36 mouse cellular contexts compared by ENCODE assay signal in genomic region chr2:104082474-104082873, GRCm38 (mm10). TPM values are rescaled to one million over a fixed set of nuclear protein-coding genes. Genes with fewer than 3 reads are reported as not detected.
DNase-seq lines count a peak whose midpoint lies in the region; ATAC-seq lines count a peak whose summit lies in the region.
"Had no signal": no experiment of that assay in that cellular context is flagged by ENCODE, and none has a peak within 500 bp of the region (broad histone marks: within the 10 kb centered on the region; RNA-seq: fewer than 3 reads in every experiment).

No protein-coding gene starts in this region.

- no peaks in the 10 kb centered on the region for H3K9me3 ChIP-seq in hindbrain, embryonic 16.5 days (ENCODE audit: control insufficient read depth, low read length)
- no peaks in the 10 kb centered on the region for H3K9me3 ChIP-seq in hindbrain, embryonic 11.5 days (ENCODE audit: control insufficient read depth, low read length)
- no peaks in the 10 kb centered on the region for H3K9me3 ChIP-seq in neural tube, embryonic 12.5 days
- no peaks in the 10 kb centered on the region for H3K9me3 ChIP-seq in liver, embryonic 15.5 days (replicated peaks)
- H3K9me3 ChIP-seq: limb, embryonic 13.5 days; neural tube, embryonic 13.5 days had no signal

- peak; percentile 30; the same call in 1 of the 2 replicates for ATAC-seq in hindbrain, embryonic 16.5 days
- no peak for ATAC-seq in hindbrain, embryonic 11.5 days (ENCODE audit: low FRiP score)
- ATAC-seq in neural tube, embryonic 12.5 days (ENCODE audit: low FRiP score, low read depth), result 0 out of 2 replicates have a peak, but pooled peaks have one; percentile 17
- peak; percentile 6; the same call in 1 of the 2 replicates for ATAC-seq in liver, embryonic 15.5 days (ENCODE audit: insufficient read depth)
- no peak for ATAC-seq in megakaryocyte progenitor cell, adult 5-6 weeks (replicated peaks; ENCODE audit: poor library complexity)
- ATAC-seq: forebrain, embryonic 16.5 days; inflammation-experienced regulatory T-cells, adult 6 months; midbrain, embryonic 16.5 days had no signal

- no peaks in the 10 kb centered on the region for H3K36me3 ChIP-seq in hindbrain, embryonic 16.5 days (ENCODE audit: control insufficient read depth, insufficient read depth, low read length)
- no peaks in the 10 kb centered on the region for H3K36me3 ChIP-seq in hindbrain, embryonic 11.5 days (ENCODE audit: control insufficient read depth, insufficient read depth, low read length)
- no peaks in the 10 kb centered on the region for H3K36me3 ChIP-seq in neural tube, embryonic 12.5 days
- 0 out of 2 replicates have a peak, but pooled peaks cover 8% of the 10 kb centered on the region for H3K36me3 ChIP-seq in liver, embryonic 15.5 days (replicated peaks)
- H3K36me3 ChIP-seq: limb, embryonic 13.5 days; neural tube, embryonic 13.5 days had no signal

- no peak overlapping the region for H3K4me2 ChIP-seq in hindbrain, embryonic 16.5 days (ENCODE audit: low read length)
- H3K4me2 ChIP-seq in hindbrain, embryonic 11.5 days (replicated peaks; ENCODE audit: low read depth, low read length), result no peak overlapping the region
- H3K4me2 ChIP-seq in neural tube, embryonic 12.5 days (replicated peaks), result no peak overlapping the region
- no peak overlapping the region for H3K4me2 ChIP-seq in liver, embryonic 15.5 days
- H3K4me2 ChIP-seq: hindbrain, embryonic 14.5 days; limb, embryonic 13.5 days; neural tube, embryonic 13.5 days had no signal

- no peaks in the 10 kb centered on the region for H3K4me1 ChIP-seq in hindbrain, embryonic 16.5 days (ENCODE audit: control insufficient read depth, insufficient read depth, low read depth, low read length)
- no peaks in the 10 kb centered on the region for H3K4me1 ChIP-seq in hindbrain, embryonic 11.5 days (replicated peaks; ENCODE audit: control insufficient read depth, insufficient read depth, low read length)
- H3K4me1 ChIP-seq in neural tube, embryonic 12.5 days, result no peaks in the 10 kb centered on the region
- H3K4me1 ChIP-seq in liver, embryonic 15.5 days (replicated peaks), result peaks cover 44% of the 10 kb centered on the region
- H3K4me1 ChIP-seq: limb, embryonic 13.5 days; neural tube, embryonic 13.5 days had no signal

- no peak overlapping the region for H3K4me3 ChIP-seq in hindbrain, embryonic 16.5 days (ENCODE audit: low read length)
- no peak overlapping the region for H3K4me3 ChIP-seq in hindbrain, embryonic 11.5 days (ENCODE audit: low read depth, low read length)
- no peak overlapping the region for H3K4me3 ChIP-seq in neural tube, embryonic 12.5 days
- H3K4me3 ChIP-seq in liver, embryonic 15.5 days (replicated peaks), result no peak overlapping the region
- H3K4me3 ChIP-seq: limb, embryonic 13.5 days; neural tube, embryonic 13.5 days had no signal

- H3K27ac ChIP-seq in hindbrain, embryonic 16.5 days (ENCODE audit: low read depth, low read length), result no peak overlapping the region
- H3K27ac ChIP-seq in hindbrain, embryonic 11.5 days (ENCODE audit: low read depth, low read length), result no peak overlapping the region
- no peak overlapping the region for H3K27ac ChIP-seq in neural tube, embryonic 12.5 days
- H3K27ac ChIP-seq in liver, embryonic 15.5 days (replicated peaks), result no peak overlapping the region; the same call in 1 of the 2 replicates
- H3K27ac ChIP-seq: hindbrain, embryonic 14.5 days; limb, embryonic 13.5 days; macrophage; neural tube, embryonic 13.5 days had no signal

- no peaks in the 10 kb centered on the region for H3K27me3 ChIP-seq in hindbrain, embryonic 16.5 days (replicated peaks; ENCODE audit: control insufficient read depth, insufficient read depth, low read length)
- H3K27me3 ChIP-seq in hindbrain, embryonic 11.5 days (ENCODE audit: control insufficient read depth, insufficient read depth, low read length), result no peaks in the 10 kb centered on the region
- H3K27me3 ChIP-seq in neural tube, embryonic 12.5 days (replicated peaks), result no peaks in the 10 kb centered on the region
- no peaks in the 10 kb centered on the region for H3K27me3 ChIP-seq in liver, embryonic 15.5 days
- H3K27me3 ChIP-seq: limb, embryonic 13.5 days; neural tube, embryonic 13.5 days had no signal

- no peak overlapping the region for H3K9ac ChIP-seq in hindbrain, embryonic 16.5 days (ENCODE audit: low read depth, low read length)
- H3K9ac ChIP-seq in hindbrain, embryonic 11.5 days (ENCODE audit: low read depth, low read length), result no peak overlapping the region
- H3K9ac ChIP-seq in neural tube, embryonic 12.5 days, result no peak overlapping the region
- H3K9ac ChIP-seq in liver, embryonic 15.5 days, result no peak overlapping the region
- H3K9ac ChIP-seq: hindbrain, embryonic 14.5 days; limb, embryonic 13.5 days; neural tube, embryonic 13.5 days had no signal

- no peak for DNase-seq in hindbrain, embryonic 11.5 days (ENCODE audit: low spot score)
- no peak for DNase-seq in neural tube, embryonic 10.5 days (ENCODE audit: extremely low spot score, low spot score)
- DNase-seq in frontal cortex, postnatal 14 days (ENCODE audit: low spot score in 2 of 2), result no peak
- DNase-seq: adrenal gland, postnatal 25 days; B cell, adult 2 months; cerebellum, adult 18-20 months; cerebellum, postnatal 14 days; heart, postnatal 36 days; kidney, postnatal 14 days; layer of hippocampus, adult 9-11 months; lung, adult 2 months; lung, postnatal 10 days; right cerebral cortex, postnatal 4 days; thymus, postnatal 4 days had no signal

RNA-seq across cellular contexts. Expression of gene Cd59b, which starts 12.8 kb away (rescaled TPM):
- polyA plus RNA-seq in hindbrain, embryonic 16.5 days (2015; fragmentation: Nextera tagmentation; extraction: Ambion mirVana), result 2.6 and 3.0 TPM in 2 replicates
- 4.3 and 4.8 TPM in 2 replicates for polyA plus RNA-seq in hindbrain, embryonic 11.5 days (2014; fragmentation: Nextera tagmentation; extraction: Ambion mirVana)
- 2.6 TPM in 2 replicates for polyA plus RNA-seq in neural tube, embryonic 12.5 days (2016; fragmentation: Nextera tagmentation; extraction: Ambion mirVana)
- 11.0 and 11.4 TPM in 2 replicates for polyA plus RNA-seq in liver, embryonic 15.5 days (2015; fragmentation: Nextera tagmentation; extraction: Ambion mirVana)
- total RNA-seq in megakaryocyte progenitor cell, adult 5-6 weeks (2015), result 1.1 and 2.2 TPM in 2 replicates
- 0.62 and 4.1 TPM in 2 replicates for total RNA-seq in megakaryocyte progenitor cell, adult 5-6 weeks (2017)
- polyA plus RNA-seq: inflammation-experienced regulatory T-cells, adult 6 months; macrophage had no signal

RNA-seq across cellular contexts. Expression of gene Cd59a, which starts 13.1 kb away (rescaled TPM):
- polyA plus RNA-seq in hindbrain, embryonic 16.5 days (2015; fragmentation: Nextera tagmentation; extraction: Ambion mirVana), result 15.3 and 18.4 TPM in 2 replicates
- polyA plus RNA-seq in hindbrain, embryonic 11.5 days (2014; fragmentation: Nextera tagmentation; extraction: Ambion mirVana), result 31.7 and 32.3 TPM in 2 replicates
- polyA plus RNA-seq in neural tube, embryonic 12.5 days (2016; fragmentation: Nextera tagmentation; extraction: Ambion mirVana), result 22.0 and 22.4 TPM in 2 replicates
- 90.3 and 92.5 TPM in 2 replicates for polyA plus RNA-seq in liver, embryonic 15.5 days (2015; fragmentation: Nextera tagmentation; extraction: Ambion mirVana)
- total RNA-seq in megakaryocyte progenitor cell, adult 5-6 weeks (2015), result 4.0 and 7.8 TPM in 2 replicates
- total RNA-seq in megakaryocyte progenitor cell, adult 5-6 weeks (2017), result 1.8 and 4.9 TPM in 2 replicates

RNA-seq across cellular contexts. Expression of gene Gm10799, which starts 14.1 kb away (rescaled TPM):
- not detected in 2 replicates for polyA plus RNA-seq in hindbrain, embryonic 16.5 days (2015; fragmentation: Nextera tagmentation; extraction: Ambion mirVana)
- not detected in 2 replicates for polyA plus RNA-seq in hindbrain, embryonic 11.5 days (2014; fragmentation: Nextera tagmentation; extraction: Ambion mirVana)
- not detected in 2 replicates for polyA plus RNA-seq in neural tube, embryonic 12.5 days (2016; fragmentation: Nextera tagmentation; extraction: Ambion mirVana)
- polyA plus RNA-seq in liver, embryonic 15.5 days (2015; fragmentation: Nextera tagmentation; extraction: Ambion mirVana), result not detected in 2 replicates
- total RNA-seq in megakaryocyte progenitor cell, adult 5-6 weeks (2015), result not detected in 2 replicates
- total RNA-seq in megakaryocyte progenitor cell, adult 5-6 weeks (2017), result not detected in 2 replicates
- total RNA-seq: adrenal gland, adult 18-20 months; adrenal gland, postnatal 25 days; gastrocnemius, adult 8-10 months; heart, postnatal 36 days; left cerebral cortex, adult 18-20 months; left cerebral cortex, postnatal 14 days had no signal
- polyA plus RNA-seq: cortical plate, adult 2 months; forebrain, embryonic 16.5 days; gonadal fat pad, adult 2 months; heart, embryonic 16.5 days; hindbrain, embryonic 14.5 days; inflammation-experienced regulatory T-cells, adult 6 months; kidney, embryonic 14.5 days; limb, embryonic 13.5 days; lung, adult 2 months; macrophage; midbrain, embryonic 16.5 days; neural tube, embryonic 13.5 days; spleen, adult 2 months; testis, adult 2 months; thymus, postnatal 0 days had no signal

RNA-seq across cellular contexts. Expression of gene Gm10912, which starts 16.8 kb away (rescaled TPM):
- not detected in 2 replicates for polyA plus RNA-seq in hindbrain, embryonic 16.5 days (2015; fragmentation: Nextera tagmentation; extraction: Ambion mirVana)
- not detected in 2 replicates for polyA plus RNA-seq in hindbrain, embryonic 11.5 days (2014; fragmentation: Nextera tagmentation; extraction: Ambion mirVana)
- not detected in 2 replicates for polyA plus RNA-seq in neural tube, embryonic 12.5 days (2016; fragmentation: Nextera tagmentation; extraction: Ambion mirVana)
- 0.10 and 0.13 TPM in 2 replicates for polyA plus RNA-seq in liver, embryonic 15.5 days (2015; fragmentation: Nextera tagmentation; extraction: Ambion mirVana)
- total RNA-seq in megakaryocyte progenitor cell, adult 5-6 weeks (2015), result not detected in 2 replicates
- total RNA-seq in megakaryocyte progenitor cell, adult 5-6 weeks (2017), result 0.04 and 0.24 TPM in 2 replicates
- polyA plus RNA-seq: forebrain, embryonic 16.5 days; heart, embryonic 16.5 days; hindbrain, embryonic 14.5 days; kidney, embryonic 14.5 days; macrophage; midbrain, embryonic 16.5 days; neural tube, embryonic 13.5 days had no signal

RNA-seq across cellular contexts. Expression of gene A930018P22Rik, which starts 40.1 kb away (rescaled TPM):
- polyA plus RNA-seq in hindbrain, embryonic 16.5 days (2015; fragmentation: Nextera tagmentation; extraction: Ambion mirVana), result not detected in 2 replicates
- 0.18 TPM in 1 of 2 replicates, not detected in the other for polyA plus RNA-seq in hindbrain, embryonic 11.5 days (2014; fragmentation: Nextera tagmentation; extraction: Ambion mirVana)
- polyA plus RNA-seq in neural tube, embryonic 12.5 days (2016; fragmentation: Nextera tagmentation; extraction: Ambion mirVana), result 0.24 and 0.26 TPM in 2 replicates
- 0.36 and 0.77 TPM in 2 replicates for polyA plus RNA-seq in liver, embryonic 15.5 days (2015; fragmentation: Nextera tagmentation; extraction: Ambion mirVana)
- not detected in 2 replicates for total RNA-seq in megakaryocyte progenitor cell, adult 5-6 weeks (2015)
- total RNA-seq in megakaryocyte progenitor cell, adult 5-6 weeks (2017), result not detected in 2 replicates
- total RNA-seq: left cerebral cortex, adult 18-20 months had no signal
- polyA plus RNA-seq: forebrain, embryonic 16.5 days; heart, embryonic 16.5 days; hindbrain, embryonic 14.5 days; inflammation-experienced regulatory T-cells, adult 6 months; limb, embryonic 13.5 days; macrophage; midbrain, embryonic 16.5 days; spleen, adult 2 months; thymus, postnatal 0 days had no signal

Comparison
In these comparisons a context has a peak if more than half of its experiments do, and no peak if none do; other contexts are left out.
1. ATAC-seq: peak in hindbrain, embryonic 16.5 days (single experiment), neural tube, embryonic 12.5 days (single experiment) and liver, embryonic 15.5 days (single experiment); none in hindbrain, embryonic 11.5 days (single experiment) and megakaryocyte progenitor cell, adult 5-6 weeks (single experiment).